Mouse (Mus musculus): ENCODE measurements around the gene Ptpn11.

Gene Ptpn11

GRCm38 (mm10) chr5:121126051-121126450, 65.1 kb downstream of the Ptpn11 start:
- POLR2A ChIA-PET = no interaction called here
- CTCF ChIA-PET = interaction anchor here in 3 of 4 experiments (0.5 to 1.2 kb wide), 10 partner anchors 10 to 904 kb away, joined by 3 to 6 read pairs (median 4); no protein-coding TSS in a partner anchor

DNA sequence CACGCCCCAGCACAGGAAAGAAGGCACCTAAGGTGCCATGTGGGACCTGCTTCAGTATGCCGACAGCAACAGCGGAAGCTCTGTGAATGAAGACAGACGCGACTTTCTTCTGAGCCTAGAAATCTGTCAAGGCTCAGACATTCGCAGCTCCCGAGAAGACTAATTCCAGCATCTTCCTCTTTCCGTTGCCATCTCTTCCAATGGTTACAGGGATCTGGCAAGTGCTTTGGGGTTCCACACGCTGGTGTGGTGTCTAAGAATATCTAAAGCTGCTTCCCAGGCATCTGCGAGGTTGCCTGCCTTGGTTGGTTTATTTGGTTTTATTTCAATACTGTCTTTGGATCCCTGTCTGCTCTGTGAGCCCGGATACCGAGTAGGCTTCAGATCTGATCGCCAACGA, 65.6 kb downstream of the Ptpn11 start:
- ChIA-PET CTCF (interaction anchor here in 3 of 4 experiments (0.6 to 1.2 kb wide), 6 partner anchors 9 to 905 kb away, joined by 3 to 6 read pairs (median 4); no protein-coding TSS in a partner anchor), POLR2A (no interaction called here)

DNA sequence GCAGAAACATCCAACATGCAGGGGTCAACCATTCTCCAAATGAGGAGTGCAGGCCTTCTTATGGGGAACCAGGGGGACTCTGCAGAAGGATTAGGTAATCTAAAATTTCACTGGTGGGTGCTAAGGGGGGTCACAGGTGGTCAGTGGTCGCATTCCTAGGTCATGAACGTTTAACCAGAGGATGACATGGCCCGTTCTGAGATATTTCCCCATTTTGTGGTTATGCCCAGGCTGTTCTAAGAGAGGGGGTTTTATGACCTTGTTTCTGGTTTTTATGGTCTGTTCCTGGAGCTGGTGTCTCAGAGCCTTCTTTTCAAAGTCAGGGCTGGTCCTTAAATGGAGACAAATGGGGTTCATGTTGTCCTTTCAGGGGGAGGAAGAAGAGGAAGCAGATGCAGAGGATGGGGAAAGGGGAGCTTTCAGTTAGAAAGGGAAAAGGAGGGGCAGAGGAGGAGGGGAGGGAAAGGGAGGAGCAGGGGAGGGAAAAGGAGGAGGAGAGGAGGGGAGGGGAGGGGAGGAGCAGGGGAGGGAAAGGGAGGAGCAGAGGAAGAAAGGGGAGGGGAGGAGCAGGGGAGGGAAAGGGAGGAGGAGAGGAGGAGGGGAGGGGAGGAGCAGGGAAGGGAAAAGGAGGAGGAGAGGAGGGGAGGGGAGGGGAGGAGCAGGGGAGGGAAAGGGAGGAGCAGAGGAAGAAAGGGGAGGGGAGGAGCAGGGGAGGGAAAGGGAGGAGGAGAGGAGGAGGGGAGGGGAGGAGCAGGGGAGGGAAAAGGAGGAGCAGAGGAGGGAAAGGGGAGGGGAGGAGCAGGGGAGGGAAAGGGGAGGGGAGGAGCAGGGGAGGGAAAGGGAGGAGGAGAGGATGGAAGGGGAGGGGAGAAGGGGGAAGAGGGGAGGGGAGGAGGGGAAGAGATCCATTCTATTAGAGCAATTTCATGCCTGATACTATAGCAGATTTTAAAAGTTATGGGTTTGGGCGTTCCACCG, 66.7 kb downstream of the Ptpn11 start:
- CTCF ChIA-PET = interaction anchor here in 3 of 4 experiments (0.6 to 1.1 kb wide), 4 partner anchors 70 to 287 kb away, joined by 3 to 5 read pairs (median 4); no protein-coding TSS in a partner anchor
- POLR2A ChIA-PET = interaction anchor here in 3 of 4 experiments (0.6 to 0.7 kb wide), 3 partner anchors 46 to 1383 kb away, joined by 3 read pairs; no protein-coding TSS in a partner anchor

DNA sequence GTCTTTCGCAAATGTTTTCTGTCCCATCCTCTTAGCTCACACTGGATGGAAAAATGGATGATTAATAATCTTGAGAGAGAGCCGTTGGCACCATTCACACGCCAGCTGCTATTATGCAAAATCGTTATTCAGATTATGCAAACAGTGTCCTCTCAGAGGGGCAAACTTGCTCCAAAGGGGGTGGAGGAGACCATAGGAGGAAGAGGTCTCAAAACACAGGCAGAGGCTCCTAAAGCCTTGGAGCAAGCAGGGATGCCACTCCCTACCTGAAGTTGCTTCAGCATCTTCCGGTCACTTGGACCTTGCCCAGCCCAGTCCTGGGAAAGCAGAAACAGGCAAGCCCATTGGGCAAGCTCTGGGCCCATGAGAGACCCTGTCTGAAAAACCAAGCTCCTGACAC, 67.8 kb downstream of the Ptpn11 start:
- POLR2A ChIA-PET = interaction anchor here in 1 of 4 experiments (0.6 to 0.7 kb wide), 2 partner anchors 16 to 1382 kb away, joined by 3 read pairs; no protein-coding TSS in a partner anchor
- CTCF ChIA-PET = interaction anchor here in 1 of 4 experiments (0.8 kb wide), 1 partner anchor 286 kb away, joined by 3 read pairs; no protein-coding TSS in a partner anchor

- POLR2A ChIA-PET = interaction anchor here in 1 of 4 experiments (0.7 kb wide), 1 partner anchor 271 kb away, joined by 3 read pairs; no protein-coding TSS in a partner anchor
- CTCF ChIA-PET = no interaction called here
These were observed 68.6 kb downstream of the Ptpn11 start for GRCm38 (mm10) chr5:121122577-121122976.

GRCm38 (mm10) chr5:121122036-121122435, 69.2 kb downstream of the Ptpn11 start:
- POLR2A ChIA-PET = interaction anchor here in 2 of 4 experiments (0.7 to 1.6 kb wide), 2 partner anchors 83 to 270 kb away, joined by 3 read pairs; partner anchors contain the start of gene Rpl6 (in 1 of the 2)
- CTCF ChIA-PET = no interaction called here

DNA sequence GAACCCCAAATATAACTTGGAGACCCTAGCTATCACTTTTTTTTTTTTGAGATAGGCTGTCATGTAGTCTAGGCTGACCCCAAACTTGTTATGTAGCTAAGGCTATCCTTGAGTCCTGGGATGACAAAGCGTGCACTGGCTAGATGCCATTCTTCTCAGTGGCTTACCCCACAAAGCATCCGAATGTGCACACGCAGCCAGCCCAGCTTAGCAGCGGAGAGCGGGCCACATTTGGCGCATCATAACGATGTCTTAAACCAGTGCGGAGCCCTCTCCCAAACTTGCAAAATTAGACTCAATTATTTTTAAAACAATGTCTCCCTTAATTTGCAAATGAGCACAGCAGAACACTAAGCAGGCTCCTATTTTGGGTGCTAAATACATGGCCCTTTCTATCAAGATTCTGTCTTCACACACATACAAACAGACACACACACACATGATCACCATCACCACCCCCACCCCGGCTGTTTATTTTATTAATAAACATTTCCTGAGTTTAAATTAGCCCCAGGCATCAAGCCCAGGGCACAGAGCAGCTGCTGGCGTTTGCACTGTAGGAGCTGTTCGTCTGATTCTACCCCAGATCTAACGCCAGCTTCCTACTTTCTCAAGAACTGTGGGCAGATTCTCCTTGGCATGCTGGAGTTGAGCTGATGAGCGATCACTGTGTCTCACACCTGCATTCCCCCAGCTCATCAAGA, 71.7 kb downstream of the Ptpn11 start:
- POLR2A ChIA-PET = interaction anchor here in 2 of 4 experiments (0.7 to 1.2 kb wide), 3 partner anchors 11 to 324 kb away, joined by 3 read pairs; partner anchors contain the start of gene Oas1e (in 1 of the 2)
- CTCF ChIA-PET = interaction anchor here in 1 of 4 experiments (0.8 kb wide), 1 partner anchor 165 kb away, joined by 6 read pairs; no protein-coding TSS in a partner anchor

- POLR2A ChIA-PET = interaction anchor here in 1 of 4 experiments (1.0 kb wide), 1 partner anchor 12 kb away, joined by 3 read pairs; no protein-coding TSS in a partner anchor
- CTCF ChIA-PET = interaction anchor here in 2 of 4 experiments (0.6 to 1.0 kb wide), 4 partner anchors 23 to 210 kb away, joined by 3 to 6 read pairs (median 4); no protein-coding TSS in a partner anchor
These were observed 72.9 kb downstream of the Ptpn11 start for GRCm38 (mm10) chr5:121118345-121118744.

- ChIA-PET POLR2A (interaction anchor here in 1 of 4 experiments (0.7 kb wide), 1 partner anchor 88 kb away, joined by 3 read pairs; no protein-coding TSS in a partner anchor), CTCF (interaction anchor here in 3 of 4 experiments (0.6 to 1.6 kb wide), 3 partner anchors 9 to 117 kb away, joined by 3 to 5 read pairs (median 3); no protein-coding TSS in a partner anchor)
These were observed 74.3 kb downstream of the Ptpn11 start for GRCm38 (mm10) chr5:121116941-121117340.

GRCm38 (mm10) chr5:121115391-121116157, 75.6 kb downstream of the Ptpn11 start:
- ChIA-PET POLR2A (interaction anchor here in 1 of 4 experiments (0.8 kb wide), 1 partner anchor 15 kb away, joined by 3 read pairs; no protein-coding TSS in a partner anchor), CTCF (interaction anchor here in 1 of 4 experiments (1.6 kb wide), 1 partner anchor 10 kb away, joined by 5 read pairs; no protein-coding TSS in a partner anchor)

- ChIA-PET CTCF (interaction anchor here in 2 of 4 experiments (0.6 to 0.7 kb wide), 2 partner anchors 119 to 142 kb away, joined by 3 to 8 read pairs; no protein-coding TSS in a partner anchor), POLR2A (no interaction called here)
These were observed 77.0 kb downstream of the Ptpn11 start for GRCm38 (mm10) chr5:121114151-121114550.

DNA sequence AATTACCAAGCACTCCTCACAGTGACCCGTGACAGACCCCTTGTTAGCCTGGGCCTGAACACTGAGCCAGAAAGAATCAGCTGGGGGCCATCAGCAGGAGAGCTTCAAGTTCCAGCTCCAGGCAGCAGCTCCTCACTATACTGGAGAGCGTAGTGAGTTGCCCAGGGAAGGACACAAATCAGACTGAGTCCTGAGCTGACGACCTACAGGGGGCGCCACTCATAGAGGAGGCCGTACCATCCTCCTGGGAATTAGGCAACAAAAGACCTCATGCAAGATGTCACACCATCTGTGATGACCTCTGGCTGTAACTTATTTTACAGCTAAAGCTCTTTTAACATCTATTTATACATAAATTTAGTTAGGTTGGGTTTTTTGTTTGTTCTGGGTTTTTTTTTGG, 78.8 kb downstream of the Ptpn11 start:
- ChIA-PET POLR2A (no interaction called here), CTCF (interaction anchor here (0.5 to 1.2 kb wide), 10 partner anchors 9 to 304 kb away, joined by 3 to 8 read pairs (median 3); no protein-coding TSS in a partner anchor)

GRCm38 (mm10) chr5:121111106-121111915, 79.9 kb downstream of the Ptpn11 start:
- POLR2A ChIA-PET = no interaction called here

GRCm38 (mm10) chr5:121109185-121109584, 82.0 kb downstream of the Ptpn11 start:
- CTCF ChIA-PET = no interaction called here
- POLR2A ChIA-PET = interaction anchor here in 1 of 4 experiments (0.7 kb wide), 1 partner anchor 13 kb away, joined by 3 read pairs; no protein-coding TSS in a partner anchor

More at GRCm38 (mm10) chr5:121111106-121111915, 79.9 kb downstream of the Ptpn11 start:
- CTCF ChIA-PET = interaction anchor here in 1 of 4 experiments (1.1 kb wide), 1 partner anchor 10 kb away, joined by 3 read pairs; no protein-coding TSS in a partner anchor

DNA sequence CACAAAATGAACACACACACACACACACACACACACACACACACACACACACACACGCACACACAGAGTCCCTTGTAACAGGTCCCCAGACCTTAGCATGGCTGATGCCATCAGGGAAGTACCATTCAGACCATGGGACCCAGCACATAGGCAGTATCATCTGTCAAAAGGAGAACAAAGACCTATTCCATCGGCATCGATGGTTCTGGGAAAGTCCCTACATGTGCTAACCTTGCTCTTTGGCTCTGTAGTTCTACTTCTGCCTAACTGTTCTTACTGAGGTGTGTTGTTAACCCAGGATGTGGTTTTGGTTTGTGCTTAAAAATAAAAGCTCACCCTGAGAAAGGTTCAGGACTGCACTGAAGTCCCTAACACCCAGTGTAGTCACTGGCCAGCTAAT, 84.3 kb downstream of the Ptpn11 start:
- POLR2A ChIA-PET = no interaction called here
- CTCF ChIA-PET = interaction anchor here in 1 of 4 experiments (0.8 kb wide), 1 partner anchor 9 kb away, joined by 3 read pairs; no protein-coding TSS in a partner anchor

DNA sequence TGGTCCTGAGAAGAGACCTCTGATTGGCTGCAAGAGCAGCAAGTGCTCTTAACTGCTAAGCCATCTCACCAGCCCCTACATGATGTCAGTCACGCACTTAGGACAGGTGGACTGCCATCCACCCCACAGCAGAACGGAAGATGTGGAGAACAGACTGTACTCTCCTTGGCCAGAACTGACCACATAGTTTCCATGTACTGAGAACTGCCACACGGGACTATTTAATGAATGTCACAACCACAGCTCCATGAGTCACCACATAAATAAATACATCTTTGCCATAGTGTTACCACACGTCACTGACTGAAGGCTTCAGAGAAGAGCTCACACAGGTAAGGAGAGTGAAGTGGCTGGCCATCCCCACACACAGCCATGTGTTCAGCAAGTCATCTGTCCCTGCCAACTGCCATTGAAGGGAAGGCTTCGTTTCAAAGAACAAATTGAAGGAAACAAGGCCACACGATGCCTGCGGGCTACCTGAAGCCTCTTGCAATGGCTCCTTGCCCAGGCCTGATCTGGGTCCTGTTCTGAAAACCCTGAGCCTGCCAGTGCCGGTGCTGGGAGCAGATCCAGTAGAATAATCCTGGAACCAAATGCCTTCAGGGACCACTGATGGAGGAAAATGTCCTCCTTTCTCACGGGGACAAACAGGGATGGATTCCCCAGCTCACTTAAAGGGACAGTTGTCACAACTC, 90.2 kb downstream of the Ptpn11 start:
- POLR2A ChIA-PET = interaction anchor here in 3 of 4 experiments (0.6 kb wide), 3 partner anchors 13 to 318 kb away, joined by 3 to 4 read pairs (median 3); no protein-coding TSS in a partner anchor
- CTCF ChIA-PET = interaction anchor here in 3 of 4 experiments (0.6 to 0.7 kb wide), 5 partner anchors 162 to 466 kb away, joined by 3 to 6 read pairs (median 3); no protein-coding TSS in a partner anchor

Measured in embryonic stem cell, embryonic (primary cell).